Mouse (Mus musculus) testis, postnatal 14 days (tissue): ENCODE data around the gene Ephb2.

ENCODE experiments used
- DNase-seq: peaks from one replicate; pipeline ENCODE4 v3.0.0; 2021; ENCODE audit warnings: low spot score

Gene Ephb2

GRCm38 (mm10) chr4:136701236-136701635 is 134.6 kb downstream of the Ephb2 start:
- no peak for DNase-seq

- DNase-seq, result no peak
Measured at GRCm38 (mm10) chr4:136699084-136699450, 136.7 kb downstream of the Ephb2 start.

DNA sequence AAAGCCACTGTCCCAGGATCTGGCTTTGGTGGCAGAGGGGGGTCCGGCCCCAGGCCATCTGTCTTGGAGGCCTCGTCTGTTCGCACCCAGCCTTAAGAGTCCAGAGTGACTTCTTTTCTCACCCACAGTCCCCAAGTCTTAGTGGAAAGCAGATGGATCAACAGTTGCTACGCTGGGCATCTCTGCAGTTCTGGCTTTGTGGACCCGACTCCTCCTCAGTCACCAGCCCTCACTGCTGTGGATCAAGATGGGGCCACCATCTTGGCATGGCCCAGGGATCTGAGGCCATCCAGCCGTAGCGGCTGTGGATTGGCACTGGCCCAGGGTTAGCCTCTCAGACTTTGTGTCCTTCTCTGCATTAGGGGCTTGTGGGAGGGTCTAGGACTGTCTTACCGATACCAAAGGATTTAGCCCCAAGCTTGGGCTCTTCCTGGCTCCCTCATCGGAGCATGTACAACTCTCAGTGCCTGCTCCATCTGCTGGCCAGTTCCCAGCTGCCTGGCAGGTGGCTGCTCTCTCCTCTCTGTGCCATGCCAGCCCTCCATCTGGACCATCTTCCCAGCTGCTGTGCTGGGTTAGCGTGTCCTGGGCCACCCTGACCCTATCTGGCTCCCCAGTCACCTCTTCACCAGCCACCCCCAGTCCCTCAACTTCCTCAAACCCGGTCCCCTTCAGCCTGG is 137.2 kb downstream of the Ephb2 start:
- DNase-seq, result no peak

- DNase-seq, result no peak
Measured at GRCm38 (mm10) chr4:136697325-136697724, 138.5 kb downstream of the Ephb2 start.

DNA sequence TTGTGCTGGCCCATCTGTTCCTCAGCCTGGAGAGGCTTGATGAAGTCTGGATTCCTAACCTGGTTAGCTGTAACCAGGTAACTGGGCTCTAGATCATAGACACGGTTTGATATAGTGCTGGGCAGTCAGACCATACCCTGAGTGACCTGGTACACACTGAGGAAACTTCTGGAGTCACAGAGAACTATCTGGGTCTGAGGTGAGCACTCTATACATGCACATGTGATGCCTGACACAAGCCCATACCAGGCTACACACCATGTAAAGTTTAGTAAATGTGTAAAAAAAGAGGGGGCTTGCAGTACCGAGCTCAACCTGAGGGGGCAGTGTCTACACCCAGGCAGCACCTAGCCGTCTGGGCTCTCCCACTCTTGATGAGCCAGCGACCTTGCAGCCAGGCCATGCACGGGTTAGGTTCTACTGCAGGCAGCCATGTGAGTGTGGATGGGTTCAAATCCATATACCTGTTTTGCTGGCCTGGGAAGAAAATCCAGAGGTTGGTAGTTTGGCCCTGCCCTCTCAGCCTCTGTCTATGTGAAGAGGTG is 139.3 kb downstream of the Ephb2 start:
- DNase-seq, result peak; percentile 46

DNA sequence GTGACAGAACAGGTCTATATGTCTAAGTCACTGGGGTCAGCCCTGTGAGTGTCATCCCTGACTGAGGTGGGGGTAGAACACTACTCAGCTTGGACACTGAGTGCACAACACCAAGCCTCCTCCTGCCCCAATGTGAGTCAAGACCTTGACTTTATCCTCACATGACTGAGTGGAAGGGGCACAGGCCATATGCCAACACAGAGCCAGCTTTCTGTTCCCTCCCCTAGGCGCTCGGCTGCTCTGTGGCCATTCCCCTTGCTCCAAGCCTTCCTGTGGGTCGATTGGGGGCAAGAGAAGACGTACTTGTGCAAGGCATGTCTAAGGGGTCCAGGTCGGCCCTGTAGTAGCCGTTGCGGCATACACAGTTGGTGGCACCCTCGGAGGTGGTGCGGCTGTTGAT is 140.1 kb downstream of the Ephb2 start:
- no peak for DNase-seq

- DNase-seq, result no peak
Measured at GRCm38 (mm10) chr4:136690034-136690433, 145.8 kb downstream of the Ephb2 start.

DNA sequence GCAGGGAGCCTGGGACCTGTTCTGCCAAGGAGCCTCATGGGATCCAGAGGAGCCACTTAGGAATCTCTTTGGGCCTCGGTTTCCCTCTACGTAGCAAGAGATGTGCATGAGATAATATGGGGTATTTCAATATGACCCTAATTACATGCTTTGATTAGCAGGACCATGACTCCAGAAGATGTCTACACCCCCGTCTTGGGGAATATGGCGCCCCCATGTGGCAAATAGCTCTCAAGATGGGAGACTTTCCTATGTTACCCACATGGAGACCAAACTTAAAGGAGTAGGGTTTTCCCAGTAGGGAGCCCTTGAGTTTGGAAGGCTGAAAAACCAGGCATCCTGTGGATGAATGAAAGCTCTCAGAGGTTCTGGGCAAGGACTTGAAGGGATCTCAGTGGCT is 147.7 kb downstream of the Ephb2 start:
- no peak for DNase-seq

DNA sequence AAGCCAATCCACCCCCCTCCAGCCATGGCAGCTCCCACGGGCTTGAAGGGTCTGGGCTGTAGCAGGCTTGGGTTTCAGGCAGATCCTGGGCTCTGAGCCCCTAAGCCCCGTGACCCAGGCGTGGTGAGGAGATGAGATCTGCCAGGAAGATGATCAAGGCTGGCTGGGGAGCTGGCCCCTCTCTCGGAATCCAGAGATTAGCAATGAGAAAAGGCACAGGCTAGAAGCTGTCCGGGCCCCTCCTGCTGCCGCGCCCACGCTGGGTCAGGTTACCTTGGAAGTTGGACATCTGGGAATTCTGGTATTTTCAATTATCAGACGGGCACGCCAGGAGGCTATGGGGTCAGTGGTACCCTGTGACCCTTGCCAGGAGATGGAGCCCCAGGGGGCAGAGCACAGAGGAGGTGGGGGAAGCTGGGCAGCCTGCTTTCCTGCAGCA is 150.3 kb downstream of the Ephb2 start:
- no peak for DNase-seq

GRCm38 (mm10) chr4:136684485-136684884 is 151.3 kb downstream of the Ephb2 start:
- no peak for DNase-seq

DNA sequence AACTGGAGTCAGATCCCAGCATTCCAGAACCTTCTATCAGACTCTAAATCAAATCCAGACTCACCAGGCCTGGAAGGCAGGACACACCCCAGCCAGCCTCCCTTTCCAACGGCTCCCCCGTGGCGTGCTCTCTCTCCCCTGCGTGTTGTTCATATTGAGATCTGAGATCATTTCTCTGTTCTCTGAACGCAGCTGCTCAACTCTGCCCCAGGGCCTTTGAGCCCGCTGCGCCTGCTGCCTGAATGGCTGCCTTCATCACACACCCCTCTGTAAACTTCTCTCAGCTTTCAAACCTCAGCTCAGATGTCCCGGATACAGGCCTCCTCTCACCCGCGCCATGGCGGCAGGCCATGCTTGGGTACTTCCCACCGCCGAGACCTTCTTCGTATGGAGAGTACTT is 155.1 kb downstream of the Ephb2 start:
- no peak for DNase-seq

DNA sequence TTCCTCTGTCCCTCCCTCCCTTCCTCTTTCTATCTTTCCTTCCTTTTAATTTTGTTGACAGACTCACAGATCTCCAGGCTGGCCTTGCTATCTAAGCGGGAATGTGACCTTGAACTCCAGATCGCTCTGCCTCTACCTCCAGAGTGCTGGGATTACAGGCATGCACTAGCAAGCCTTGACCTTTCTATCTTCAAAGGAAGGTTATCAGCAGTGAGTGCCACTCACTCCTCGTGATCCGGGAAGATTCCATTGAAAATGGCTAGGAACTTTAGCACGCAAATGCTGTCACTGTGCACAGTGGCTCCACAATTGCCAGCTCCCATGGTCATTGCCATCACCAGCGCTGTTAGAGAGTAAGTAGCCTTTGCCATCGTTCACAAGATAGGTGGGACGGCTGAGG is 156.6 kb downstream of the Ephb2 start:
- no peak for DNase-seq

DNA sequence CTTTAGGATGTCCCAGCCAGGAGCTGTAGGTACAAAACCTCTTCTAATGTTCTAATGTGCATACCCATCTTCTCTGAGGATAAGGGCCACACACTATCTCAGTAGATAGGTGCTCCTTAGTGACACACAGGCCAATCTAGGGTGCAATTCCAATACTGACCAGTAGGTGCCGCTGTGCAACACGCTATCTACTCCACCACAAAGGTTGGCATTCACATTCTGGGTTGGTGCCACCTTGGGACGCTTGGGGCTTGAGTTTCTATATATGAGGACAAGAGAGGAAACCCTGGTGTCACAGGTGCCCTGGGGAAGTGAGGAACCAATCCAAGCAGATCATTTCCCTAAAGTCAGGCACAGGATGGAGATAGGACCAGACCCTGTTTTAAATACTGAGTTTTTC is 157.3 kb downstream of the Ephb2 start:
- peak; percentile 71 for DNase-seq

DNA sequence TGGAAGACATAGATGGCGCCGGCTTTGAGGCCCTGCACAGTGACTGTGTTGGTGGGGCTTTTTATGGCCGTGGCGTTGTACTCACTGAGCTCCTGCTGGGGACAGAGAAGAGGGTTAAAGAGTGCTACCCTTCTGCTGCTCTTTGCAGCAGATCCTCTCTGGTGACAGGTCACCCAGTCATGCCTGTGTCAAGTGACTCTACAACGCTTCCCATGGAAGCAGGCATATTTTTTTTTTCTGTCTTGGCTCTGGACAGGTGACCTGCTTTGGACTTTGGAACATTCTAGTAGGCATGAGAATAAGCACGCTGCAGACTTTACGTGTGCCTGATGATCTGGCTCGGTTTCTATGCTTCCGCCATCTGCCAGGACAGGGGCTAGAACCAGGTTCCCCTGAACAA is 160.3 kb downstream of the Ephb2 start:
- DNase-seq, result no peak

DNA sequence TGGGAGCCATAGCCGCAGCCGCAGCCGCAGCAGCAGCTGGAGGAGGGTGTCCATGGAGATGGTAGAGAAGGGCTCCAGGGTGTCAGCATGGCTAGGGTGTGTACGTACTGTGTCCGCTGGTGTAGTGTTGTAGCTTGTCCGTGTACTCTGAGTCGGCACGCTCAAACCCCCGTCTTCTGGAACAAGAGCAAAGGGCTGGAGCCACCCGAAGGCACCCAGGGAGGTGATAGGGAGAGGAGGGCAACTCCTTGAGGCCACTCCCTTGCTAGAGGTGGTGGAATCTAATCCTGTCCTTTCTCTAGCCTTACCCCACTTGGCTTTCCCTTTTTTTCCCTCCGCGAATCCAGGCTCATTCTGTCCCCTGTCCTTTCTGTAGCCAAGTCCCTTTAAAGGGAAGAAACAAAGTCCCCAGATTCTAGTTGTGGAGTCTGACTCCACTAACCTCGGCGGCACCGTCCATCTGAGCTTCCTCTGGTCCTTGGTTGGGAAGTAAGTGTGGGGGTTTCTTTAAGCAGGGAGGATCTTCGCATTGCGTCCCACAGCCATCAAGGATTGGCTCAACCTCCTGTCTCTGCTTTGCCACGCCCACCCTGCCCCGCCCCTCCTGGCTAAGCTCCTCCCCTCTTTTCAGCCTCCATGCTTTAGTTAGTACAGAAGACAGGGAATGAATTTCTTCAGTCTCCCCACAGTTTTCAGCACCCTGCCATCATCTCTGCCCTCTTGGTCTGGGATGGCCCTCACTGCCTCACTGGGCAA is 163.3 kb downstream of the Ephb2 start:
- DNase-seq, result no peak

- no peak for DNase-seq
Measured at GRCm38 (mm10) chr4:136667757-136668156, 168.0 kb downstream of the Ephb2 start.

DNA sequence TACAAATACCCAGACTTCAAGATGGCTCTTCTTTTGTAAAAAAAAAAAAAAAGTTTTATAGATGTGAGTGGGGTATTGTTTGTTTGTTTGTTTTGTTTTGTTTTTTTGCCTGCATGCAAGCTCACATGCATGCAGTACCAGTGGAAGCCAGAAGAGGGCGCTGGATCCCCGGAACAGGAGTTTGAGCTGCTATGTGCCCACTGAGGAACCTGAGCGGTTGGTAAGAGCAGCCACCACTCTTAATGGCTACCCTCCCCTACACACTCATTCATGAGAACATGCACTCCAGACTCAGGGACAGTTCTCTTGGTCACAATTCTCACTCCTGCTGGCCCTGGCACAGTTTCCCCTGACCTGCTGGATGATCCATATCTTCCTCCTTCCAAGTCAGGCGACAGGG is 169.8 kb downstream of the Ephb2 start:
- peak; percentile 32 for DNase-seq

- no peak for DNase-seq
Measured at GRCm38 (mm10) chr4:136665068-136665467, 170.7 kb downstream of the Ephb2 start.

DNA sequence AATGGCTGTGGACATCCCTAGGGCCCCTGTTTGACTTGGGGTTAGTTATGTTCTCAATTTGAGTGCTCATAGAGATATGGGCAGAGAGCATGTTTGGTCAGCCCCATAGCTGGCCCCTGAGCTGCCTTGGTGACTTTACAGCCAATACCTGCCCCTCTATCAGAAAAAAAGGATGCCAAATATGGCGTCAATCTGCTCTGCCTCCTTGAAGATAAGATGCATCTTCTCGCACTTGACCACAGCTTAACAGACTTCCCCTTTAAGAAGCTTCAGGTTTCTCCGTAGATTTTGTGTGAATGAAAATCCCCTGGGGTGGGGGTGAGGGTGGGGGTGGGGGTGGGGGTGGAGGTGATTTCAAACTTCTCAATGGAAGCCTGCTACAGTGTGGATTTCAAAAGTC is 177.9 kb downstream of the Ephb2 start:
- no peak for DNase-seq

DNA sequence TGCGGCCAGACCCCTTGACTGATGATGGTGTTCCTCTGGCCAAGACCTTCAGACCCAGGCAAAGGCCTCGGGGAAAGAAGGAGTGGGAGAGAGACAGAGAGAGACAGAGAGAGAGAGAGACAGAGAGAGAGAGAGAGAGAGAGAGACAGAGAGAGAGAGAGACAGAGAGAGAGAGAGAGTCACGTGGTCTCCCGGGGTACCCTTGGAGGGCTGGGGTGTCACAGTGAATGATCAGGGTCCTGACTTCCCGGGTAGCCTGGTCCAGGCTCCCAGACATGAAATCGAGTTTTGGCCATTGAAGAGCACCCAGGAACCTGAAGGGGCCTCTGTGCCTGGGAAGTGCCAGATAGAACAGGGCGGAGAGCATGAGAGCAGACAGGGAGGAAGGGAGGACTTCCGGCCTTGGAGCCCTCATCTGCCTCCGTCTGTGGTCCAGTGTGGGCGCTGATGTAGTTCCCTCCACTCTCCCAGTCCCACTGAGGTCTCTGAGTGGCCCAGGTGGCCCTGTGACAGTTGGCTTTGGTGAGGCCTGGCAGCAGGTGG is 182.0 kb downstream of the Ephb2 start:
- no peak for DNase-seq

DNA sequence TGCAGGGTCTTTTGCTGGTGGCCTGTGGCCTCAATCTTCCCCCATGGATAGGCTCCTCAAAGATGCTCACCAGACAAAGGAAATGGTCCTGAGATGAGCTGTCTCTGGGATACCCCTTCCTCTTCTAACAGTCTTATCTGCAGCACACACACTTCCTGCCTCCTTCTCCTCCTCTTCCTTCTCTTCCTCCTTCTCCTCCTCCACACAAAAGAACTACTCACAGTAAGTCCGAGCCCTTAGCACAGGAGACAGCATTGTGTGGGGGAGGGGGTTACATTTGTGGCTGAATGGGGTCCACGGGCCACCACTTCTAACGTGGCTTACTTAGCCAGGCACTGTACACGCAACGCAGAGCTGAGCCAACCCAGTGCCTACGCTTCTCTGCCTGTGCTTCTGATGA is 182.8 kb downstream of the Ephb2 start:
- DNase-seq, result no peak

DNA sequence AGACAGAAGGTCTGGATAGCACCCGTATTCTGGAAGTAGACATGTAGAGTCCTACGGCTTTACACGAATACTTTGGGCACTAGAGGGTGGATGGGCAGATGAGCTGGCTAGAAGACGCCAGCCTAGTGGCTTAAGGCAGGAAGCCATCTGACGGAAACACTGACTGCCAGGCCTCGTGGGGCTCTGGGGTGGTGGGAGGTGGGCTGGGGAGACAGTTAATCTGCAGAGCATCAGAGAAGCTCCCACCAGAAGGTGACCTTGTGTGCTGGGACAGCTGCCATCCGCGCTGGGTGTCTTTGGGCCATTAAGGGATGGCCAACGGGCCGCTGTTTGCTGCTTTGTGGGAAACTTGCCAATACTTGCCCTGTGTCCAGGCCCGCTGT is 183.3 kb downstream of the Ephb2 start:
- no peak for DNase-seq

- no peak for DNase-seq
Measured at GRCm38 (mm10) chr4:136651882-136652527, 183.8 kb downstream of the Ephb2 start.
